Mouse (Mus musculus) layer of hippocampus, adult 11-12 months (tissue): ENCODE results near the gene Speg.

ENCODE experiments used
- DNase-seq: peaks from one replicate; pipeline ENCODE4 v3.0.0; 2022; ENCODE audit warnings: low spot score

Gene Speg

DNA sequence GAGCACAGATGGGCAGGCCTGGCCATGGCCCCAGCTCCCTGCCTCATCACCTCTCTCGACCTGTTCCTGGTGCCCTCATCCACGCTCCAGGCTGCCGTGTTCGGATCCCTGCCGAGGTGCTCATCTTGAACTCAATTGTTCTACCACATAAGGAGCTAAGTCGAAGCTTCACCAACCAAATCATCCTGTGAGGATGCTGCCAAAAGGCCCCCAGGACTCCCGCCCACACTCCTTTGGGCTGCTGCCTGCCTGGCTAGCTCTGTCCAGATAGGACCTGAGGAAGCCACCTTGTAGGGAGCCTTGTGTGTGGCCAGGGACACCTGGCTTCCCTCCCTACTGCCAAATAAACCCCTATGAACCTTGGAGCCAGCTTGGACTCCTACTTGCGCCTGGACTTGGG lies 67.7 kb downstream of the Speg start:
- no peak for DNase-seq

DNA sequence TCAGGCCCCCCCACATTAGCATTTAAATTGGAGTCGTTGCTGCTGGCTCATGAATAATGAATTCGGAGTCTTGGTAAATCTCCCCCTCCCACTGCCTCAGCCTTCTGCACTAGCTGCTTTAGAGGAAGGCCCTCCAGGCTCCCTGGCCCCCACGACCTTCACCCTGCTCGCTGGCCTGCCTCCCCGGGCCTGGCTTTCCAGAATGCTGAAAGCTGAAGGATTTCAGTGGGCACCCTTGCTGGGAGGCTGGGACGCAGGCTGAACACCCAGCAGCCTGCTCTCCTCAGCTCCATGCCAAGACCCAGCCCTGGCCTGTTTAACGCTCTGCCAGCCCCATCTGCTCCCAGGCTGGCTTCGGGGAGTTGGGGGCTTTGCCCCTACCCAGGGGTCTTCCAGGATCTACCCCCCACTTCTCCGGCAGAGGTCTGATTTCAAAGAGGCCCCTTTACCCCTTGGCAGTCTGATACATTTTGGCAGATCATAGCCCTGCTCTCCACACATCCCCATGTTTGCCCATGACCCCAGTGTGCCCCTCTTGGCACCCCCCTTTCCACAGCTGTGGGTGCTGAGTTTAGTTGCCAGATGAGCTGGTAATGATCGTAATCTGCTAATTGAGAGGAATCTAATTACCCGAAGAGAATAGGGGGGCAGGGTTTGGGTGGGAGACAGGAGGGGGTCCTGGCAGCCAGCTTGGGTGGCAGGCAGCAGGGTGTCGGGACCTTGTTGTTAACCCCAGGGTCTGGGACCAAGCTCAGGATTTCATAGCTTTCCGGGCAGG lies 68.3 kb downstream of the Speg start:
- DNase-seq, result no peak

DNA sequence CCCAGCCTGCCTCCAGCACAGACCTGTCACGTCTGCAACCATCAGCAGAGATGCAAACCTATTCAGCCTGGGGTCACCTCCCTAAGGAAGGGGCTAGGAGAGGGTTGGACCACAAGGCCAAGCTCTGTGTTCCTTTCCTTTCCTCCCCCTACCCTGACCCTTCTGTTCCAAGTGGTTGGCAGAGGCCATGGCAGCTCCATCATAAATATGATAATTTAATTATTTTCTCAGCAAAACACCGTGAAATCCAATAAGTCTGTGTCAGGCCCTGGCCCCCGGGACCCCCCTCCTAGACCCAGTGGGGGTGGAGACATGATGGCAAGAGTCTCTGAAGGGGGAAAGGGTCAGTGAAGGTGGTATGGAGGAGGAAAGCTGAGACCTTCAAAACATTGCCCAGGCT lies 69.1 kb downstream of the Speg start:
- no peak for DNase-seq

DNA sequence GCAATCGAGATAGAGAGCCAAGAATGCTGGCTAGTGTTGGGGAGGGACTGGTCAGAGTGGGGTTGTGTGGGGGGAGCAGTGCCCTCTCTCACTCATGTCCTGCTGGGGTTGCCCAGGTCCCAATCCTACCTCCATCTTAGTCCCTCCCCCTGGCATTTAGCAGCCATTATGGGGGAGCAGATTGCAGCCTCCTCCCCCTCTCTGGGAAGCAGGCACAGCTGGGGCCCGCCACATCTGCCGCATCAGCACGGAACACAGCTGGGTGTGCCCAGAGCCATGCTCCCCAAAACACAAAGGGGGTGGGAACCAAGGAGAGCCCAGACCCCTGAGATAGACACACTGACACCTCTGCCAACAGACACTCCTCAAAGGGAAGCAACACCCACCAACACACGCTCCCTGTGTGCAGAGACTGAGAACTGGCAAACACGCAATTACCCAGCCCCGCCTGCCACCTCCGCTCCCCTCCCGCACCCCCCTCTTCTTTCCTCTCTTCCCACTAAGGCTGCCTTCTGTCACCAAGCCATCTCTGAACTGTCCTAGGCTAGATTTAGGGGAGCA lies 70.1 kb downstream of the Speg start:
- peak; percentile 58 for DNase-seq

DNA sequence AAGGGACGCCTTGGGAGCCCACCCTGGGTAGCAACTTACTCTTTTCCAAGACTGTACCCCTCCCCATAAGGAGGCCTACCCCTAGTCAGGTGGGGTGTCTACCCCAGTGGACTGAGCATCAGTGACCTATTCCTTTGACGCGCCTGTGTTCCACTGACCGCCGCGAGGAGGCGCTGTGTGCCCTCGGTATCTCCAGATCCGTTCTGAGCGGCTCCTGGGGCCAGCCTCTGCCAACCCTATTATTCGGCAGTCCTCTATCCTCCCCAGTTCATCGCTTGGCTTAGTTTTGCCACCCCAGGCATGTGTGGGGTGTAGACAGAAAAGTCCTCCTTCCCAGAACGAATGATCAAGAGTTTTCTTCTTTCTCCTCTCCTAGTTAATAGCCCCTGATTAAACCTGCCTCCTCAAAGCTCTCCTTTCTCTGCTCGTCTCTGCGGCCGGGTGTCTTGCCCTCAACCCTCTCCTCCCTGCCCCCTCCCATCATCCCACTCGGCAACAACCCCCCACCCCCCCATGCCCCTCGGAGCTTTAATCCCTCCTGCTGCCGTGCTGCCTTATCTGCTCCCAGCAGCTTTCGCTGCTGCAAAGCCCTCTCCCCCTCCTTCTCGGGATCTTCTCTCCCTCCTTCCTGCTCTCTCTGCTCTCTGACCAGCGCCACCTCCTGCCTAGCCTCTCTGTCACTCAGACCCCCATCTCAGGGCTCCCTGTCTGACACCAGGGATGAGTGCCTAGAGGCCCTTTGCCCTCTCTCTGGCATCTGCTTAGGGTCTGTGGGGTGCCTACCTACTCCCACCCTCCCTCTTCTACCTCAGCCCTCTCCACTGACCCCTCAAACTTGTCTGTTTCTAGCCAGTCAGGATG lies 70.9 kb downstream of the Speg start:
- peak; percentile 81 for DNase-seq

DNA sequence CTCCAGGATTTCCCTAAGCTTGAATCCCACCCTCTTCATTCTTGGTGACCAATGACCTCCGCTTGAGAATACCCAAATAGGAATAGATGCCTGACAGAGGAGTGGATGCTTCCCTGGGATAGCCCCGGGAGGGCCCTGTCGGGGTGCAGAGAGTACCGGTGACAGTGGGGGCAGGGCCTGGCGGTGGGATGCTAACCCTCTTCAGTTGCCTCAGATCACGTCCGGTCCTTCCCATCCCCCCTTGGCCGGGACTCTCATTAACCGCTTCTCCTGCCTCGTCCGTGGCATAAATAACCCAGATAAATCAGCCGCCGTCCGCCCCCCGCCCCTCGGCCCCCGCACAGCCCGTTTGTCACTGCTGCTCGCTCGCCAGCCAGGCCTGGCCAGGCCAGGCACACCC lies 71.6 kb downstream of the Speg start:
- no peak for DNase-seq

DNA sequence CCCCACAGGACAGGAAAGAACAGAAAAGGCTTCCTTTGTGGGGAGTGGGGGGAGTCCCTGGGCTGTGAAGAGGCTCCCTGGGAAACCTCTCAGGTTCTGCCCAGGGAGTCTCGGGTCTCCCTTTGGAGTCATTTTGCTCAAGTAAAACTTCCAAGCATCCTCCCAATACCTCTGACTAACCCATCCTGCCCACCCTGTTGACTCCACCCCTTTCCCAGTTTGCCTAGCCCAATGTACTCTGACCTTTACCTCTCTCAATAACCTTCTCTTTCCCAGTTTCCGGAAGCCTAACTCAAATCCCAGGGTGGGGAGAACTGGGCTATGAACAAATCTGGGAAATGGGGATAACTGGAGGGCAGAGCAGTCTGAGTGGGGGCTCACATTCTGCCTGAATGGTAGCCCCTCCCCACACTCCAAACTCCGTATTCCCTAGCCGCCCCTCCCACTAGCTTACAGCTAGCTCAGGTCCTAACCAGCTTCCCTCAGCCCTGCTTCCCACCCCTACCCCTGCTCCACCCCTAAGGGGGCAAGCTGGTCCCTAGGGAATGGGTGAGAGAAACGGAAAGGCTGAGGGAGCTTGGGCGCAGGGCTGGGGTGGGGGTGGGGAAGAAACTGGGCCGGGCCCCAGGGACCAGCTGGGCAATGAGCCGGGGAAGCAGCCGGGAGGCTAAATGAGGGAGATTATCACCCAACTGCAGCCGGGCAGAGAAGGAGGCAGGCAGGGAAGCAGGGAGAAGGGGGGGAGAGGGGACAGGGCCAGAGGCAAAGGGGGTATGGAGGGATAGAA lies 72.4 kb downstream of the Speg start:
- no peak for DNase-seq

DNA sequence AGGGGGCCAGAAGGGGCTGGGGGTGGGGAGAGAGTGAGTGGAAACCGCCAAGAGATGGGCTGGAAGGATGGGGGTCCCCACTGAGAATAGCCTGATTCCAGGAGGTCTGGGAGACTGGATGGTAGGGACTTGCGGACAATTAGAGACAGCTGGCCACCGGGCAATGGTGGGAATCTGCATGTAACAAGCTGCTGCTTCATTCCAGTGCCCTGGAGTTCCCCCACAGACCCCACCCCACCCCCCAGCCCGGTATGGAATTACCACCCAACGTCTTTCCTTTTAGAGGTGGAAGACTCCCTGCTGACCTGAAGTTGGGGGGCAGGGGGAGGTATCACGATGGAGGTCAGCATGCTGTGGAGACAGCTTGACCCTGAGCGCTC lies 72.9 kb downstream of the Speg start:
- DNase-seq, result no peak

DNA sequence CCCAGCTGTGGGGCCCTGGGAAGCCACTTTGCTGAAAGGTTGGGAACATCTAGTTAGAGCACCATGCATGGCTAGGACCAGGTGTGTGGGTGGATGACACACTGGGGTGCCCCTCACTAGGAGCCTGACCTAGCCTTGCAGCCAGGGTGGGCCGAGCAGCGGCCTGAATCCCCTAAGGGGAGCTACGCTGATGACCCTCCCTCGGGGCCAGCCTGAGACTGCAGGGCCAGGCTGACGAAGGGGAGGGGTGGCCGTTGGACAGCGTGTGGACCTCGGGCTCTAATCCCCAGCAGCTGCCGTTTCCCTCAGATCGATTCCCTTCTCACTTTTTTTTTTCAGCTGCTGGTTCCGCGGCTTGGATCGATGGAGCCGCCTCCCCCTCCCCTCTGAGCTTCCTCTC lies 73.8 kb downstream of the Speg start:
- DNase-seq, result no peak

DNA sequence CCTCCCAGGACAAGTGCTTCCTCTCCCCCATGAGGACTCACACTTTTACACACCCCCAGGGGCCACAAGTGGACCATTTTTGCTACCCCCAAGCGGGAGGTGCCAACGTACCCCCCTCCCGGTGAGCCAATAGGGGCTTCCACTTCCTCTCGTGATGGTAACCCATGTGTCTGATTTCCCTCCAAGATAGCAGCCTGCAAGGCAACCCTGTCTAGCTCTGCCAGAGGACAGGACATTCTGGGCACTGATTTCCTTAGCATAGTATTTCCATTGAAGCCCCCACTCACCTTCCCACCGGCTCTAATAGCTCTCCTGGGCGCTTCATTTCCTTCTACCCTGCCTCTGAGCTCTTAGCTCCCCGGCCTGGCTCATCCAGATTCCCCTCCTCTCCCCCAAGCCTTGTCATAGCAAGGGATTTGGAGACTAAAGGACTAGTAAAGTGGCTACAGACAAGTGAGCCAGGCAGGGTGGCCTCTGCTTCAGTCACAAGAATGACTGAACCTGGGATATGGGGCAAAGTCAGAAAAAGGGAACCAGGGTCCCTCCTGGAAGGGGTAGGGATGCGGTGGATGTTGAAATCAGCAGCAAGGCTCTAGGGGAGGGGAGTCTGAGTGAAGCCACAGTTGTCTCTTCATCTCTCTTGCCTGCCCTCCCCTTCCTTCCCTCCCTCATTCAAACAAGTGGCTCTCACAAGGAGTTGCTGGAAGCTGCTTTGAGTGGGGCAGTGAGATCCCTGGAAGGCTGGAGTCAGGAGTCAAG lies 74.5 kb downstream of the Speg start:
- no peak for DNase-seq

DNA sequence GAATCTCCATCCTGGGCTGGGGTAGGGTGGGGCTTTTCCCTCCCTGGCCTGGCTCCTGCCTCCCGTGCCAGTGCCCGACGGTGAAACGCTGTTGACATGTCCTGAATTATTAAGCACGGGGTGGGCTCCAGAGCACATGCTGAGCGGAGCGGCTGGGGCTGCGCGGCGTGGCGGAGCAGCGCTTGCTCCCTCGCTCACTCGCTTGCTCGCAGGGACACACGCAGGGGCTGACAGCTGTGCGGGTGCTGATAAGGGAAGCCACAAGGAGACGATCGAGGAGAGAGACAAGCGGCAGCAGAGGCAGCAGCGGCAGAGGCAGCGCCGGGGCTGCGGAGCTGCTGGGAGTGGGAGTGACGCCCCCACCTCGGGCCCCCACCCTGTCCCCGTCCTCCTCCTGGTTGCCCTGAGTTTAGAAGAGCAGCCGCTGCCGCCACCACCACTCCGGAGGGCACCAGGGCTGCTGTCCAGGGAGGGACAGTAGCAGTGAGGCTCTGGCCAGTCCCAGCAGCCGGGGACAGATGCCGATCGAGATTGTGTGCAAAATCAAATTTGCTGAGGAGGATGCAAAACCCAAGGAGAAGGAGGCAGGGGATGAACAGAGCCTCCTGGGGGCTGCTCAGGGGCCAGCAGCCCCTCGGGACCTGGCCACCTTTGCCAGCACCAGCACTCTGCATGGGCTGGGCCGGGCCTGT lies 75.4 kb downstream of the Speg start, which contains the start of gene Asic4:
Gene Asic4 (plus strand): TSS at position 123 of the 692 bp plus-strand sequence.
- no peak for DNase-seq

DNA sequence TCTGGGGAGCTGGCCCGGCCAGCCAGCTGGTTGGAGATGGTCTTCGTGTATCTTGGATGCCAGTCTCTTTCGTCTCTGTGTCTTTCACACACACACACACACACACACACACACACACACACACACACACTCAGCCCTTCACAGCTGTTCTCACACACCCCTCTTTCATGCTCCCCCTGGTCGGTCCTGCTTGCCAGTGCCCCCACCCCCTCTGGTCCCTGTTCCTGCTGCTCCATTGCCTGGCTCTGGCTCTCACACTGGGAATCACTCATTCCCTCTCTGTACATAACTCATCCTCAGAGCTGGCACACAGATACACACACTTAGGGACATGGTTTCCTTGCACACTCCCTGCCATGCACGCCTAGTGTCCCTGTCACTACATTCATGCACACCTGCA lies 76.8 kb downstream of the Speg start:
- no peak for DNase-seq

DNA sequence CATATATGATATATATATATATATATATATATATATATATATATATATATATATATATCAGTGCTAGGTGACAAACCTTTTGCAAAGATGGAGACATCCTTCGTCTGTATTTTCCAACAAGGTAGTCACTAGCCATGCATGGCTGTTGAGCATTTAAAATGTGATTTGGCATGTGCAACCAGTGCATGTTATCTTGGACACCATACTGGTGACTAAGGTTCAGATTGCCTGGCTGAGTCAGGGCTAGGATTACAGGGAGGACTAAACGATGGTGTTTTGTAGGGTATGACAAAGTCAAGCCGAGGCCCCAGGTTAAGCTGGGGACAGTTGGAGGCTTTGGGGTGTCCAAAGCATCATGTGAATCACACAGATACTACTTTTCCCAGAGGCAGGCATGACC lies 80.3 kb downstream of the Speg start:
- DNase-seq, result no peak

DNA sequence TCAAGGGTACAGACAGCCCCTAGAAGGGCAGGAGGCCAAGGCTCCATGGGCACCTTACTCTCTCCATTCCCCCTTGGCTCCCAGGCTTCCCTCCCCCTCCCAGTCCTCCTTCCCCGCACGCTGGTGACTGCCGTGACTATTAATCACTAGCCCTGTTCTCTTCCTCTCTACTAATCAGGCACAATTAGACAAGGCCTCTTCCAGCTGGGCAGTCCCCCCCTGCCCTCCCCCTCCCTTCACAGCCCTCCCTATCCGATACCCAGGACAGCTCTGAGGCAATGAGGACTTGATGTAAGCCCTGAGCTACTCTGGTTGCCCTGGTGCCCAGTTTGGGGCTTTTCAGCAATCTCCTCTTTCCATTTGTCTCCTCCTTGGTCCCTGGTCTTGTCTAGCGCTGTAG lies 80.9 kb downstream of the Speg start:
- no peak for DNase-seq

DNA sequence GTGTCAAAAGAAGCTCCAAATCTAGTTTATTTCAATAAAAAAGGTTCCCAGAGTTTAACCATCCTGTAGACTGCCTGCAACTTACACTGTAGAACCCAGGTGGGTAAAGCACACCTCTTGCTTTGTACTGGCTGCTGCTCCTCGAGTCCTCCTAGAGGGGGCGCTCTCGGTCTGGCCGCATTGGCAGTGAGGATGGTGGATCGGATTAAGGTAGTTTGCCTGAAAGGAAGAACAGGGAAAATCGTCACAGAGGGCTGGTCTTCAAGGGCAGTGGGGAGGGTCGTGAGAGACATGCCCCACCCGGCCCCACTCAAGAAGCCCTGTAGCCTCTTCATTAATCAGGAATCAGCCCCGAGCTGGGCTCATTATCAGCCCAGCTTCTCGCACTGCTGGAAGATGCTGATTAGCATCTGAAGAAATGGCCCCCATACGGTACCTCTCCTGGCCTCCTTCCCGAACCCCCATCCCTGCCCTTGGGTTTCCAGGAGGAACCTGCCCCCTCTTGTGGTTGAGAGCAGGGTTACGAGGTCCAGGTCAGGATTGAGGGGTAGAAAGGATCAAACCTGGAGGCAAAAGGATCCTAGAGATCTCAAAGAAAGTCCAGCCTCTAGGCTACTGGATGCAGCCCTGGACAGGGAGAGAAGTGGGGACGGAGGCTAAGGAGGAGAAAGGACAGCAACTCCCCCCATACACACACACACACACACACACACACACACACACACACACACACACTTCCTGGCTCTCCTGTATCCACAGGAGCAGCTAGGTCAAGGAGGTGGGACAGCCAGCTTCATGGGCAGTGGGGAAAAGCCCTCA lies 81.9 kb downstream of the Speg start:
- no peak for DNase-seq

DNA sequence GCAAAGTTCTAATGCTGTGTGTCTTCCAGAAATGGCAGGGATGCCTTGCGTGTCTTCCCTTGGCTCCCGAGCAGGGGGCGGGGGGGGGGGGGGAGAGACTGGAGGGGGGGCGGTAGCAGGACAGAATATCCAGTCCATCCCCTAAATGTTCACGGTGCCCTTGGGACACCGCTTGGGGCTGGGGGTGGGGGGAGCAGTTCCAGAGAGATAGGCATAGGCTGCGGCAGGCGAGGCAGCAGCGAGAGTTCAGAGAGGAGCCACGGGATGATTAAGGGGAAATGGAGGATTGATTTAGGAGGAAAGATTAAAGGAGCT lies 82.6 kb downstream of the Speg start:
- no peak for DNase-seq

DNA sequence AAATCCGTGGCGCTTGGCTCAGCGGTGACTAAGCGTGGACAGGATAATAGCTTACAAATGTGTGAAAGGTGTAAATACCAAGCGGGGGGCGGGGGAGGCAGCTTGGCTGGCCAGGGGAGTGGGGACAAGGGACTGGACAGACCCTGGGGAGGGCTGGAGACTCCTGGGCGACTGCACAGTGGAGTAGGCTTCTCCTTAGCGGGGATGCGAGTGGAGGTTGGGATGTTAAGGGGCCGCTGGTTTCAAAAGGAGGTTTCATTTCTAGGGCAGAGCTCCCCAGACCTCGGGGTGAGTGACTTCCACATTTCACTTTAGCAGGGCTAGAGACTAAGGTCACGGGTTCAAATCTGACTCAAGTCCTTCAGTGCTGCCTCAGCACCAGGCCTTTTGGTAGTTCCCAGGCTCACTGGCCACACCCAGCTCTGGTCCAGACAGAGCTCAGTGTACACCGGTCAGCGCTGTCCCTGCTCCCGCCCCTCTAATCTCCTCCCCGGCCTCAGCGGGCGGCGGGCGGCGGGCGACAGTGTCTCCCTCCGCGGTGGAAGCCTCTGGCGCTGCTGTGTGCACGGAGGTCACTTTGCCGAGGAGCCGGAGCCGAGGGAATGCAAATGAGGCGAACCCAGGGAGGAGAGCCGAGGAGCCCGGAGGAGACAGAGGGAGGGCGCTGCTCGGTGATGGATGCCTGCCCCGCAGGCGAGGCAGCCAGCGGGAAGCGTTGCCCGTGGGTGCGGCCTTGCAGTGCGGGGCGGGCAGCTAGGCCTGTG lies 83.1 kb downstream of the Speg start:
- no peak for DNase-seq

DNA sequence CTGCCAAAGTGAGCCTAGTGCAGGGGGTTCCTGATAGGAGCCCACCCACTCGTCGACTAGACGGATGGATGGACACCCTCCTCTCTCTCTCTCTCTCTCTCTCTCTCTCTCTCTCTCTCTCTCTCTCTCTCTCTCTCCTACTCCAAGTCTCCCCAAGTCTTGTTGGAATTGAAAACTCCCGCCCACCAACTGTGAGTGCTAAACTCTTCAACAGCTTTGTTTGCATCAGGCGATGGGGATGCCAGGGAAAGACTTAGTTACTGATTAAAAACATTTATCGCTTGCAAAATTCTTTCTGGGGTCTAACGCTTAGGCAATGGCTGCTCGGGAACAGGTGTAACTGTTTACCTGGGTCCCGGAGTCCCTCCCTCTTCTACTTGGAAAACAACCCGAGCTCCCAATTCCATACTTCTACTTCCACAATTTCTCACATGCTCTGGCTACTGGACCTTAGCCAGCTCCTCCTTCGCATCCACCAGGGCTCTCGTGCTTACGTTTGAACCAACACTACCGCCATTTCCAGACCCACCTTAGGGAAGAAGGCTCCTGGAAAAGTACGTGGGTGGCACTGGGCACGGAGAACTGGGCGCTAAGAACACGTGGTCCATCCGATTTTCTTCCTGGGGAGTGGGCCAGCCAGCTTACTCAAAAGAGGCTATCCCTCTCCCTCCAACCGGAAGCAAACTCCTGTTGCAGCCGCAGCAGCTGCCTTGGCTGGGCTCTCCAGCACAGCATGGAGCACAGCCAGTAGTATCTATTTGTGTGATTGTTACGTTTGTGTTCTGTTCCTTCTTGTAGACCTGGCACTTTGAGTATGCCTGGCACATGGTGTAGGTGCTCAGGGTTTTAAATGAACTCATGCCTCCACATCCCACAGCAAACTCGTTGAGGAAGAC lies 83.9 kb downstream of the Speg start:
- DNase-seq, result no peak
